Mouse (Mus musculus): ENCODE data around the gene Lrrc8d.

Gene Lrrc8d

GRCm38 (mm10) chr5:105721267-105721666, 21.5 kb downstream of the Lrrc8d start:
- no peak for DNase-seq

- peak; percentile 60 to 68 for DNase-seq
Observed at GRCm38 (mm10) chr5:105722807-105723206, 23.0 kb downstream of the Lrrc8d start.

- DNase-seq, result no peak
Observed at GRCm38 (mm10) chr5:105730193-105730831, 30.5 kb downstream of the Lrrc8d start.

GRCm38 (mm10) chr5:105731173-105731626, 31.4 kb downstream of the Lrrc8d start:
- DNase-seq, result no peak

- DNase-seq, result peak; percentile 53 to 64
Observed at GRCm38 (mm10) chr5:105731627-105732432, 32.1 kb downstream of the Lrrc8d start.

- no peak for DNase-seq
Observed at GRCm38 (mm10) chr5:105732433-105732891, 32.7 kb downstream of the Lrrc8d start.

- no peak for DNase-seq
Observed at GRCm38 (mm10) chr5:105733226-105733625, 33.5 kb downstream of the Lrrc8d start.

- DNase-seq, result no peak
Observed at GRCm38 (mm10) chr5:105736365-105736764, 36.6 kb downstream of the Lrrc8d start.

- no peak for DNase-seq
Observed at GRCm38 (mm10) chr5:105737145-105737544, 37.4 kb downstream of the Lrrc8d start.

- DNase-seq, result no peak
Observed at GRCm38 (mm10) chr5:105740437-105740836, 40.7 kb downstream of the Lrrc8d start.

GRCm38 (mm10) chr5:105742641-105743040, 42.9 kb downstream of the Lrrc8d start:
- DNase-seq, result no peak

- no peak for DNase-seq
Observed at GRCm38 (mm10) chr5:105745324-105745723, 45.6 kb downstream of the Lrrc8d start.

GRCm38 (mm10) chr5:105745927-105746454, 46.2 kb downstream of the Lrrc8d start:
- peak in 1 of 2 experiments; percentile 23 for DNase-seq

GRCm38 (mm10) chr5:105754803-105755202, 55.0 kb downstream of the Lrrc8d start:
- DNase-seq, result no peak

- DNase-seq, result no peak
Observed at GRCm38 (mm10) chr5:105755491-105755890, 55.7 kb downstream of the Lrrc8d start.

- no peak for DNase-seq
Observed at GRCm38 (mm10) chr5:105757978-105758377, 58.2 kb downstream of the Lrrc8d start.

- DNase-seq, result peak in 1 of 2 experiments; percentile 36
Observed at GRCm38 (mm10) chr5:105758866-105759265, 59.1 kb downstream of the Lrrc8d start.

- no peak for DNase-seq
Observed at GRCm38 (mm10) chr5:105761848-105762482, 62.2 kb downstream of the Lrrc8d start.

- DNase-seq, result no peak
Observed at GRCm38 (mm10) chr5:105764369-105764768, 64.6 kb downstream of the Lrrc8d start.

- peak in 1 of 2 experiments; percentile 37 for DNase-seq
Observed at GRCm38 (mm10) chr5:105765386-105765785, 65.6 kb downstream of the Lrrc8d start.

- DNase-seq, result no peak
Observed at GRCm38 (mm10) chr5:105776368-105776767, 76.6 kb downstream of the Lrrc8d start.

GRCm38 (mm10) chr5:105776978-105777593, 77.3 kb downstream of the Lrrc8d start:
- no peak for DNase-seq

GRCm38 (mm10) chr5:105777645-105778044, 77.9 kb downstream of the Lrrc8d start:
- no peak for DNase-seq
